Mouse (Mus musculus) T-helper 1 cell (primary cell): ENCODE measurements around the gene Chn1.

Experiments
- in situ Hi-C: fragments of 300-600 bp; cut with MboI, MseI; formaldehyde crosslinking; loops from one replicate; pipeline ENCODE4 v1.15.1; 2025; ENCODE audit warnings: high pct_unique_total_duplicates

Gene Chn1

DNA sequence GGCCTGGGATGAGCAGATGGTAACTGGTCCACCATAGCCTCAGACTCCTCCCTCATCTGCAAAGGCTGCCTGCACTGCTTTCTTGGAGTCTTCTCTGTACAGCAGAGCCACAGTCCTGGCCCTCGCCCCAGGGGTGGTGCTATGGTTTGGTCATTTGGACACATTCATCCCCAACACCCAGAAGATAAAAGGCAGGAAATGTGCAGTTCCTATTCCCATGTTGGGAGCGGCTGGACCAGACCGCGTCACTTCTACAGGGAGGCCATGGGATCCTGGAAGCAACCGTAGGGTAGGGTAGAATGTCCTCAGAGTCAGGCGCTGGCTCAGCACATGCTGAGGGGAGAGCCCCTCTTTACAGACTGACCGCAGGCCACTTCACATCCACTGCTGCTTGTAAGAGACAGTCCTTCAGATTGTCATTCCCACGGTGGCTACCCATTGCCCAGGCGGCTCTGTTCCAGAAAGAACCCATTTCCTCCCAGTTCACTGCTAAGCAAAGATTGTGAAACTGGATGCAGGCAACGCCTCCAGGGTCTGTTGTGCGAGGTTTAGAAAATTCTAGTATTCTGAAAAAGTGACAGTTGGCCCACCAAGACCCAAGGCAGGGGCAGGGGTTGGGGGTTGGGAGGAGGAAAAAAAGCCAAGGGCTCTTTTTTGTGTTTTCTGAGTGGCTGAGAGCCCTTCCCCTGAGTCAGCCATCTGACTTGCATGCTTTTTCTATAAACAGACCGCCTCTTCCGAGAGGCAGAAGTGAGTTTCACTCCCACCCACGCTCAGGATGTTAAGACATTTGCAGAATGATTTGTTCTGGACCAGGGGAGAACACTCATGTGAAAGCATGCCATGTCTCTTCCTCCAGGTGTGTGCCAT, 182.7 kb downstream of the Chn1 start:
- in situ Hi-C loops, result no loop called here

GRCm38 (mm10) chr2:73591246-73591645, 183.9 kb downstream of the Chn1 start:
- in situ Hi-C loops, result no loop called here

GRCm38 (mm10) chr2:73590106-73590505, 185.0 kb downstream of the Chn1 start:
- in situ Hi-C loops, result no loop called here

GRCm38 (mm10) chr2:73588951-73589350, 186.2 kb downstream of the Chn1 start:
- in situ Hi-C loops, result loop anchor here (10.0 kb wide), 1 partner anchor 1096 kb away; no protein-coding TSS in a partner anchor

DNA sequence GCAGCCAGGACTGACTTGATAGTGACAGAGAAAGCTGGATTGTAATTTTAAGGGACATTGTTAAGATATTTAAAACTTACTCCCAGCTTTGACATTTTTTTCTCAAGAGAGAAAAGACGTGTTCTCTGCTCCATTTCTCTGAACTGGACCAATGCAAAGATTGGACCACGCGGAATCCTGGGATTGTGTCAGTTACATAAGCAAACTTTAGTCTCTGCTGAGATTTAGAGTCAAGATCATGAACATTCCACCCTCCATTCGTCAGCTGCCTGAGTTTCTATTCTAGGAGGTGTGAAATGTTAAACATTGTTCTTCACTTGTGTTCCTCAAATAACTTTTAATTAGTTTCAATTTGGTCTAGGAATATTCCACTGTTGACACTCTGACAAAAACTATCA, 188.0 kb downstream of the Chn1 start:
- in situ Hi-C loops, result loop anchor here (10.0 kb wide), 1 partner anchor 1098 kb away; no protein-coding TSS in a partner anchor

GRCm38 (mm10) chr2:73586392-73587108, 188.6 kb downstream of the Chn1 start:
- in situ Hi-C loops, result loop anchor here (10.0 kb wide), 1 partner anchor 1098 kb away; no protein-coding TSS in a partner anchor

GRCm38 (mm10) chr2:73585347-73585831, 189.8 kb downstream of the Chn1 start:
- in situ Hi-C loops, result loop anchor here (10.0 kb wide), 1 partner anchor 1099 kb away; no protein-coding TSS in a partner anchor

GRCm38 (mm10) chr2:73584645-73585346, 190.3 kb downstream of the Chn1 start:
- in situ Hi-C loops, result loop anchor here (5.0 to 10.0 kb wide), 2 partner anchors 163 to 1100 kb away; no protein-coding TSS in a partner anchor

DNA sequence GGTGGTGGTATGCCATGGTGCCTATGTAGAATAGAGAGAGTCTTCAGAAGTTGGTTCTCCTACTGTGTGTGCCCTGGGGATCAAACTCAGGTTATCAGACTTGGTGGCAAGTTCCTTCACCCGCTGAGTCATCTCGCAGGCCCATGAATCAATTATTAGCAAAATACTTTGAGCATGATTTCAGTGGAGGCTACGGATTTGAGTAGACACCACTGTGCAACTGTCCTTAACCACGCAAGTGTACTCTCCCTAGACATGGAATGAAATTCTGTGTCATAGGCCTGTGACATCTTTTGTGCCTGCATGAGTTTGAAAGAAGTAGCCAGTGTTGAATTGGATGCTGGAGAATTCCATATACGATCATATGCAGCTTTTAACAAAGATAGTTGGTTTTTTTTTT, 194.4 kb downstream of the Chn1 start:
- in situ Hi-C loops, result loop anchor here (5.0 to 10.0 kb wide), 2 partner anchors 167 to 1104 kb away; no protein-coding TSS in a partner anchor

GRCm38 (mm10) chr2:73580166-73580565, 195.0 kb downstream of the Chn1 start, which contains the start of gene Chrna1:
Gene Chrna1 (minus strand): TSS chr2:73580338.
- in situ Hi-C loops, result loop anchor here (5.0 to 10.0 kb wide), 2 partner anchors 167 to 1105 kb away; no protein-coding TSS in a partner anchor

DNA sequence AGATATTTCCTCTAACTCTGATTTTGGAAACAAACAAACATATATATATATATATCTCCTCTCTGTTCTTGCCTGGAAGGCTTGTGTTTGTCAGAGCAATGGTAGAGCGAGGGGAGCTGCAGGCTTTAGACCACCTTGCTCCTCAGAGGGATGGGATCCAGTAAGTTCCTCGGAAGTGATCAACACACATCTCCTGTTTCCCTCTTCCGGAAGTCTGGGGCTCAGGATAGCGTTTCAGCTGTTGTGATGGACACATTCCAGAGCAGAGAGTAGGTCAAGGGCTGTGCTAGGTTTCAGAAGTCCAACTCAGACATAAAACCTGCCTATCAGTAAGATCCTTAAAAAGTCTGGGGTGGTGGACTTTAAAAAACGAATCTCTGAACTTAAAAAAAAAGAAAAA, 196.0 kb downstream of the Chn1 start:
- in situ Hi-C loops, result no loop called here

DNA sequence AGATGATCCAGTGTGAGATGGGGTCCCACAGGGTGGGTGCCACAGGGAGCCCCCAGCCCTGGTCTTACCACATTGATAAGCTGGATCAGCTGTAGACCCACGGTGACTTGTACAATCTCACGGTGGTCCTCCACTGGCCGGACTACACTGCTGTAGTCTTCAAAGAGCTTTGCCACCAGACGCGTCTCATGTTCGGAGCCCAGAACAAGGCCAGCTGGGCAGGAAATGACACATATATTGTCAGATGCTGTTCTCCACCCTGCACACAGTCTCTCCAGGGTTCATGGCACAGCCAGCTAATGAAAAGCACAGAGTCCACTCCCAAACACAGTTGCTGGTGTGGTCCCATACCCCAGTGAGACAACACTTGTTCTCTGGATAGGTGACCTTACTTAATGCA, 200.7 kb downstream of the Chn1 start:
- in situ Hi-C loops, result no loop called here

- in situ Hi-C loops, result no loop called here
Measured at GRCm38 (mm10) chr2:73573556-73573955, 201.6 kb downstream of the Chn1 start.

- in situ Hi-C loops, result no loop called here
Measured at GRCm38 (mm10) chr2:73572539-73573372, 202.4 kb downstream of the Chn1 start.

- in situ Hi-C loops, result no loop called here
Measured at GRCm38 (mm10) chr2:73571901-73572300, 203.2 kb downstream of the Chn1 start.

- in situ Hi-C loops, result no loop called here
Measured at GRCm38 (mm10) chr2:73571304-73571703, 203.8 kb downstream of the Chn1 start.

- in situ Hi-C loops, result no loop called here
Measured at GRCm38 (mm10) chr2:73566989-73567605, 208.0 kb downstream of the Chn1 start.

- in situ Hi-C loops, result no loop called here
Measured at GRCm38 (mm10) chr2:73566162-73566561, 209.0 kb downstream of the Chn1 start.

GRCm38 (mm10) chr2:73563690-73564089, 211.5 kb downstream of the Chn1 start:
- in situ Hi-C loops, result no loop called here

DNA sequence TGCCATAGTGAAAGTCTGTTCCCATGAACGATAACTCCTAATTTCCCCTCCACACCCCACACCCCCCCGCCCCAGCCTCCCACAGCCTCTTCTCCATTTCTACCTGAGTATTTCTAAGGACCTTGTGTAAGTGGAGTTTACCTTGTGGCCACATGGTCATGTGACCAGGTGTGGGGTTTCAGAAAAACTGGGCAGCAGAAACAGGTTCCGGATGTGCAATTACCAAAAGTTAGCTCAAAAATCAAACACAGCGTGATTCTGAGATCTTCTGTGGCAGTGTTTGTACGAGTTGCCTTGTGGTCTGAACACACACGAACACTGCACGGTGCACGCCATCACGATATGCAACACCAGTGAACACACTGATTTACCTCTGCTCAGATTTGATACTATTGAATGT, 212.5 kb downstream of the Chn1 start:
- in situ Hi-C loops, result no loop called here
